Mouse (Mus musculus): Measurements from ENCODE around the gene Fv1. TPM values are rescaled to one million over a fixed set of nuclear protein-coding genes. Genes with fewer than 3 reads are reported as not detected.

Gene Fv1
- polyA plus RNA-seq, 1 experiment from 2014 or later, result 13.8 TPM

GRCm38 (mm10) chr4:147918459-147919121 is 49.8 kb downstream of the Fv1 start:
- no peak overlapping the region for H3K9ac ChIP-seq
- no peaks in the 10 kb centered on the region for H3K9me3 ChIP-seq (replicated peaks)
- H3K27ac ChIP-seq, result no peak overlapping the region
- H3K36me3 ChIP-seq, result 0 out of 2 replicates have a peak, but pooled peaks cover 3% of the 10 kb centered on the region
- H3K4me3 ChIP-seq, result no peak overlapping the region
- no peaks in the 10 kb centered on the region for H3K27me3 ChIP-seq
- no peak overlapping the region for H3K4me2 ChIP-seq (replicated peaks)
- 59% methylated on average over 7 of the region's 7 CpGs for WGBS
- ATAC-seq (ENCODE audit: low FRiP score), result no peak
- H3K4me1 ChIP-seq, result 0 out of 2 replicates have a peak, but pooled peaks cover 4% of the 10 kb centered on the region

Other genes starting within 250 kb of the Fv1 start
- gene Zfp979, start 226.5 kb upstream of the Fv1 start, polyA plus RNA-seq (2016; fragmentation: Nextera tagmentation; extraction: Ambion mirVana), result 2.4 and 2.8 TPM in 2 replicates
- not detected in 2 replicates for gene Zfp534, start 166.4 kb upstream of the Fv1 start, polyA plus RNA-seq (2016; fragmentation: Nextera tagmentation; extraction: Ambion mirVana)
- 6.6 TPM in 2 replicates for gene Zfp984, start 59.2 kb upstream of the Fv1 start, polyA plus RNA-seq (2016; fragmentation: Nextera tagmentation; extraction: Ambion mirVana)
- gene Zfp933, start 20.6 kb upstream of the Fv1 start, polyA plus RNA-seq (2016; fragmentation: Nextera tagmentation; extraction: Ambion mirVana), result 5.9 and 6.3 TPM in 2 replicates
- gene Miip, start 163 bp upstream of the Fv1 start, polyA plus RNA-seq (2016; fragmentation: Nextera tagmentation; extraction: Ambion mirVana), result 45.2 and 46.1 TPM in 2 replicates
- gene Mfn2, start 35.7 kb downstream of the Fv1 start, polyA plus RNA-seq (2016; fragmentation: Nextera tagmentation; extraction: Ambion mirVana), result 69.7 and 73.1 TPM in 2 replicates
- gene Plod1, start 67.8 kb downstream of the Fv1 start, polyA plus RNA-seq (2016; fragmentation: Nextera tagmentation; extraction: Ambion mirVana), result 41.7 and 46.3 TPM in 2 replicates
- 26.7 and 27.7 TPM in 2 replicates for gene 2510039O18Rik, start 71.9 kb downstream of the Fv1 start, polyA plus RNA-seq (2016; fragmentation: Nextera tagmentation; extraction: Ambion mirVana)
- gene Nppb, start 116.8 kb downstream of the Fv1 start, polyA plus RNA-seq (2016; fragmentation: Nextera tagmentation; extraction: Ambion mirVana), result 0.57 TPM in 1 of 2 replicates, not detected in the other
- 1.6 and 1.9 TPM in 2 replicates for gene Nppa, start 131.7 kb downstream of the Fv1 start, polyA plus RNA-seq (2016; fragmentation: Nextera tagmentation; extraction: Ambion mirVana)
- 27.5 and 28.7 TPM in 2 replicates for gene Clcn6, start 169.8 kb downstream of the Fv1 start, polyA plus RNA-seq (2016; fragmentation: Nextera tagmentation; extraction: Ambion mirVana)
- 34.5 and 34.9 TPM in 2 replicates for gene Mthfr, start 170.1 kb downstream of the Fv1 start, polyA plus RNA-seq (2016; fragmentation: Nextera tagmentation; extraction: Ambion mirVana)
- 10.3 and 11.9 TPM in 2 replicates for gene Agtrap, start 219.1 kb downstream of the Fv1 start, polyA plus RNA-seq (2016; fragmentation: Nextera tagmentation; extraction: Ambion mirVana)